Mouse (Mus musculus) 416B (cell line): ENCODE results near the gene Bcl11b.

Experiments used
- DNase-seq: peaks from one replicate; pipeline ENCODE4 v3.0.0; 2011; ENCODE audit warnings: low read depth

The Bcl11b gene

GRCm38 (mm10) chr12:107931476-107931875 is 71.9 kb downstream of the Bcl11b start:
- no peak for DNase-seq

- no peak for DNase-seq
Measured at GRCm38 (mm10) chr12:107930611-107931350, 72.6 kb downstream of the Bcl11b start.

DNA sequence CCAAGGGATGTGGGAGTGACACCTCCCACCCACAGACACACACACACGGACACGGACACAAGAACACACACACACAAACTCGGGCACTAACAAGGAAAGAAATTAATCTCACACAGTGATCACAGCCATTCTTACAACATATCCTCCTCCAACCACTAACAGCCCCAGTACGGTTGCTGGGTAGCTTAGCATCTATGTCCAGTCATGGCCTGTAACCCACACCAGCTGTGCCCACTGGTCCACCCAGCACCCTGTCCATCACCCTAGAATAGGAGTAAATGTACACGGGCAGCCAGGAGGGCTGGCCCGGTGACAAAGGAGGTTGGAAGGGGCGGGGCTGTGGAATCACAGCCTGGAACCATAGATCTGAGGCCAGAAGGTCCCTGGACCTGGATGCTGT is 74.5 kb downstream of the Bcl11b start:
- no peak for DNase-seq

GRCm38 (mm10) chr12:107928464-107928901 is 74.9 kb downstream of the Bcl11b start:
- DNase-seq = no peak

DNA sequence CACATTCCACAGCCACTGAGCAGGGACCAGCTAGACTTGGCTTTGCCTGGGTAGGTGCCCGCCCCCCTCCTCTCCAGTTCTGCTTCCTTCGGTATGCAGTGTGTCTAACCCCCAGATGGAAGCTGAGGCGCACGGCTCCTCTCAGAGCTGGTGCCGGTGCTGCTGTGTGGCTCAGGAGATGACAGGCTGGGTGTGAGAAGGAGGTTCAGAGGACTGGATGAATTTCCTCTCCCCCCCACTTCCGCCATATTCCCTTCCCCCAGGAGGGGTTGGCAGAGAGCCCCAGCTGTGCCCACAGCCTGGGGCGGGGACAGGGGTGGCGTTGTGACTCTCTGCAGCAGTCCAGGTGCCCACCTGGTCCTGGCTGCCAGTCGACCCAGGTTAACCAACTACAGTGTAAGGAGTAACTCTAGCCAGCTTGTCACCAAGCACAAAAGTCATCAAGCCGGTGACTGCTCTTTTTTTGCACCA is 75.4 kb downstream of the Bcl11b start:
- DNase-seq = no peak

DNA sequence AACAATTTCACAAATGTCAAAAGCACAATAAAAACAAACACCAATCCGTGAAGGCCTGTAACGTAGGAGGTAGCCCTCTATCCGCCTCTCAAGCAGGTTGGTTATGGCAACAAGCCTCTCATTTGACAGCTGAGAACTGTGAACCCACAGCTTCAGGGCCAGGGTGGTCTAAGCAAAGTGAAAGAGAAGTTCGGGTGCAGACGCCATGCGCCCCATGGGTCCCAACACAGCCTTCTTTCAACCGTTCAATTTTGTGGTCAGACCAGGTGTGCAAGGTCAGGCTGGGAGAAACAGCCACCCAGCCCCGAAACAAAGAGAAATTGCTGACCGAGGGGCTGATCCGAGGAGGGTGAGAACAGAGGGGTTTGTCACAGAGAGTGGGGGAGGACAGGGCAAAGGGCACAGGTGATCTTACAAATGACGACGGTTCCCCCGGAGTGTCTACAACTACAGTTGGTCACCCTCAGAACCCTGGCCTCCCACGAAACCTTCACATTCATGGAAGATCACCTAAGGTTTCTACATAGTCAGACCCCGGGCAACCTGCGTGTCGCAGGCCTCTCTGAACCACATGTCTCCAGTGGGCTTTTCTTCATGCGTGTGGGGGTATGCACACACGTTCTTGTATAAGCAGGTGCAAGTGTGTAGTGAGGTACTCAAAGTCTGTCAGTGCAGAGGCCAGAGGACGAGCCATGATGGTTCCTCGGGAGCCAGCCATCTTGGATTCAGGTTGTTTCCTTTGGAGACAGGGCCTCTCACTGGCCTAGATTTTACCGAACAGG is 77.1 kb downstream of the Bcl11b start:
- DNase-seq = no peak

DNA sequence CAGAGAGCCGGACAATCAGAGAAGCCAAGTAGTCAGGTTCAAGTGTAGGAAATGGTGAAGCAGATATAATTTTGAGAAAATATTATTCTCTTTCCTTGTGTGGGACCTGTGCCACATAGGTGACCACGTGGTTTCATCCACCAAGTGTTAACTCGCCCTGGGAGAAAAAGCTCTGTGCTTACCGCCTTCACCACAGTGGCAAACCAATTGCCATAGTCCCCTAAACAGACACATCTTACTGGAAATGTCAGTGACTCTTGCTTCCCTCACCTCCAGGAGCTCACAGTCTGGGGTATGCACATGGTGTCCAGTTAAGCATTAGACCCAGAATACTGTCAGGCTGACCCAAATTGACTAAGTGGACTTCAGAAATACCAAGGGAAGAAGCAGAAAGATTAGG is 78.7 kb downstream of the Bcl11b start:
- DNase-seq = no peak

- DNase-seq = no peak
Measured at GRCm38 (mm10) chr12:107923963-107924362, 79.4 kb downstream of the Bcl11b start.

GRCm38 (mm10) chr12:107922180-107922579 is 81.2 kb downstream of the Bcl11b start:
- DNase-seq = no peak

- no peak for DNase-seq
Measured at GRCm38 (mm10) chr12:107921566-107921965, 81.8 kb downstream of the Bcl11b start.

- no peak for DNase-seq
Measured at GRCm38 (mm10) chr12:107921154-107921553, 82.2 kb downstream of the Bcl11b start.

DNA sequence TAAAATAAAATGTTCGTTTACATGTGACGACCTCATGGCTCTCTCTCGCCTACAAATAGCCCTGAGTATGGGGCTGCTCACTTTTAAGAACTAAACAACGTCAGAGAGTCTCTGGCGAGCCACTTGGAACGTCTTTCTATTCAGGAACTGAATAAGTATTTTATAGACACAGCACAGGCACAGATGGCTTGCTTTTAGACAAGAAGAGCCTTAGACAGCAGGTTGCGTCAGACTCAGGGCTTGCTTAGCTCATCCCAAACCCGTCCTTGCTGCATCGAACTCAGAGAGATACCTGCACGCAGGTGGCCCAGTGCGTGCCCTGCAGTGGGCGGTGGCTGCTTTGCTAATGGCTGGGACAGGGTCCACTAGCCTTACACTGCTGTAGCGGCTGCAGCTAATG is 82.7 kb downstream of the Bcl11b start:
- no peak for DNase-seq

DNA sequence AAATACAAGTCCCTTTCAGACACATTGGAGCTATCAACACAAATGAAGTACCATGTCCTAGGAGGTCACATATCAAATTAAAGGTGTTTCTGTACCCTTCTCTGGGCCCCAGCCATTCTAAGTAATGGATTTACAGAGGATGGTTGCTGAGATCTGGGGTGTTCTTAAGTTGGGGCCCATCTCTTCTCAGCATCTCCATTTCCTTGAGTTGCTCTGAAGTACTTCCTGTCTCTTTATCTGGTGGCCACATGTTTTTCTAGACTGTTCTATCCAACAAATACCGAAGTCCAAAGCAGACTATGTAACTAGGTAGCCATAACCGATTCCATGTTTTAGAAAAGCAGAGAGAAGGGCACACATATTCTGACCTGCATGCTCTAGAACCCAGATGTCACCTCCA is 83.3 kb downstream of the Bcl11b start:
- no peak for DNase-seq

GRCm38 (mm10) chr12:107918779-107919178 is 84.6 kb downstream of the Bcl11b start:
- DNase-seq = no peak

- no peak for DNase-seq
Measured at GRCm38 (mm10) chr12:107916008-107916407, 87.4 kb downstream of the Bcl11b start.

DNA sequence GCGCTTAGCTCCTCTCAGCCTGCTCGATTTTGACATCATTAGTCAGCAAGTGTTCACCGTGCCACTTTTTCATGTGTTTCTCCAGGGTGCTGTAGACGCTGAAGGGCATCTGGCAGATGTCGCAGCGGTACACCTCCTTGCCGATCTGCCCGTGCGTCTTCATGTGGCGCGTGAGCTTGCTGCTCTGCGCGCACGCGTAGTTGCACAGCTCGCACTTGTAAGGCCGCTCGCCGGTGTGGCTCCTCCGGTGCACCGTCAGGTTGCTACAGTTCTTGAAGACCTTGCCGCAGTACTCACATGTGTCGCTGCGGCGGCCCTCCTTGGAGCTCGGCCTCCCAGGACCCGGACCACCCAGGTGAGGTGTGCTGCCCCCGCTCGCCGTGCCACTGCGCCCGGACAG is 88.0 kb downstream of the Bcl11b start:
- DNase-seq = no peak

GRCm38 (mm10) chr12:107908826-107909225 is 94.6 kb downstream of the Bcl11b start:
- no peak for DNase-seq

DNA sequence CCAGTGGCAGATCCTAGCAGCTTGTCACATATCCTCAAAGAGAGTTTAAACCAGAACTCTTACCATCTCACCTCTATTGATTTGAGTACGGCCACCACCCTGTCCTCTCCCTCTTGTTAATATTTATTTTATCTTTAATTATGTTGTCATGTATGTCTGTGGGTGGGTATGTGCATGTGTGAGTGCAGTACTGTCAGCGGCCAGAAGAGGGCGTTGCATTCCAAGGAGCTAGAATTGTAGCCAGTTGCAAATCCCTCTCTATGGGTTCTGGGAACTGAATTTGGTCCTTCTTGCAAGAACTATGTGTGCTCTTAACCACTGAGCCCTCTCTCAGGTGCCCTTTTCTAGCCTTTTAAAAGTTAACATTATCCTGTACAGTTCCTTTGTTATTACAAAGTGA is 98.1 kb downstream of the Bcl11b start:
- no peak for DNase-seq

GRCm38 (mm10) chr12:107904457-107904856 is 98.9 kb downstream of the Bcl11b start:
- no peak for DNase-seq

- DNase-seq = no peak
Measured at GRCm38 (mm10) chr12:107903949-107904348, 99.5 kb downstream of the Bcl11b start.

DNA sequence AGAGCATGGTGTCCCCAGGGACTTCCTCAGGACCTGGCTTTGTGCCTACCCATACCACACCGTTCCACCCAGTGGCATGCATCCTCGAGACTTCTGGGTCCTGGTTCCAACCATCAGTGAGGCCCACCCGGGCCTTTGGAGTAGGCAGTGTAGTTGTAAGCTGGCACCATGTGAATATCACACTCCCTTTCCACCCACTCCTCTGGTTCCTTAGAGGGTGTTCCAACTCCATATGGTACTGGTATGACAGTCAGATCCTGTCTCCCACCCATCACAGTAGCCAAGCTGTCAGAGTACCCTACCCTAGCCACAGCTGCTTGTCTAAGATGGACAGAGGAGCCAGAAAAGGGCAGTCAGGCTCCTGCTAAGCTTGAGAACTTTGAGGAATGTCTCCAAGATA is 112.0 kb downstream of the Bcl11b start:
- no peak for DNase-seq

DNA sequence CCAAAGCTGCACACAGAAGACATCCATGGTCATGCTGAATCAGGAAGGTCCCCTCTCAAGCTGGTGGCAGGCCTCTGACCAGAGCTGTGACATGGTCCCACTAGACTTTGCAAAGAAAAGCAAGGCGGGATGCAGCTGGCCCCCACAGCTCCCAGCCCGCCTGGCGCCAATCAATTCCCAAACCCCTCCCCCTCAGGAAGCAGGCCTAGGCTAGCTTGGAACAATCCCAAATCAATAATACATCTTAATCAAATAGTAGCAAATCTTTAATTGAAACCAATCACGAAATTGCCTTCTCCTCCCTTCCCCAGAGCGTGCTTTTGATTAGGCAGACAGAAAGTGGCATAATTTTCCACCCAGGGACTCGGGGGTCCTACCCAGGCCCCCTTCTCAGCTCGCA is 113.1 kb downstream of the Bcl11b start:
- no peak for DNase-seq

DNA sequence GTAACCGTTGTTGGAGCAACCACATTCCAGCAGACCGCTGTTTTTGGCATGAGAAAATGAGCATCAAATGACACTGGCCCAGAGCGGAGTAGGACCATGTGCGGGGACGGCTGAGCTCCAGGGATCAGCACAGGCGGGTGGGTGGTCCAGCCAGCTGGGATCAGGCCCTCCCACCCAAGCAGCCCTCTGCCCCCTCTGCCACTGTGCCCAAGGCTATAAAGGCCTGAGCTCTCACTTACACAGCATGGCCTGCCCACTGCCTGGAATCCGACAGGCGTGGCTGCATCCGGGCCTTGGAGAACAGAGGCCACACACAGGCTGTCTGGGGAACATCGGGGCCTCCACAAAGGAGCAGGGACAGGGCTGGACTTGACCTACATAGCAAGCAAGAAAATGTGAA is 113.6 kb downstream of the Bcl11b start:
- DNase-seq = no peak
